In the genomic region with DNA sequence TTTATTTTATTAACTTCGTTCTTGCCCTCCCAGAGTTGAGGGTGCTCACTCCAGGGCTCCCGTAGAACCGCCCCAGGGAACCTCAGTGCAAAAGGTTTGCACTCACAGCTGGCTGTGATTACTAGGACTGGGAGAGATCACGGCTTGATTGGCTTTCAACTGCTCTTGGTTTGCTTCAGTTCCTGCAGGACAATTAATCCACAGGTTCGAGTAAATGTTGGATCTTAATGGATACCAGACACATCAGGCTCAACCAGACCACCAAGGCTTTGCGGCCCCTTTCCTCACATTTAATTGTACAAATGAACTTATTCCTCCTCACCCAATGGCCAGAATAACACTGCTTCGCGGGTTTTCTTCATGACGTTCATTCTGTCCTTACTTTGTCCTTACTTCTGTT, we compare ENCODE assay signal across 13 mouse cellular contexts.
"Had no signal": no experiment of that assay in that cellular context is flagged by ENCODE, and none has a peak within 500 bp of the region (broad histone marks: within the 10 kb centered on the region; RNA-seq: fewer than 3 reads in every experiment).

No protein-coding gene starts in this region.

- H3K27ac ChIP-seq: limb, embryonic 13.5 days; liver, embryonic 13.5 days; macrophage had no signal

- H3K4me2 ChIP-seq: limb, embryonic 13.5 days; liver, embryonic 13.5 days had no signal

- H3K4me1 ChIP-seq: liver, embryonic 13.5 days had no signal

- H3K9me3 ChIP-seq: liver, embryonic 13.5 days had no signal

- DNase-seq: kidney, adult 18-20 months; kidney, adult 9 months; kidney, postnatal 14 days; kidney, postnatal 4 days; liver; liver, embryonic 13.5 days; lung, adult 2 months; lung, postnatal 14 days; midbrain, embryonic 14.5 days; thymus, adult 2 months; thymus, postnatal 25 days had no signal

- H3K36me3 ChIP-seq: limb, embryonic 13.5 days; liver, embryonic 13.5 days had no signal

- H3K4me3 ChIP-seq: limb, embryonic 13.5 days; liver, embryonic 13.5 days had no signal

- H3K9ac ChIP-seq: limb, embryonic 13.5 days; liver, embryonic 13.5 days had no signal

- H3K27me3 ChIP-seq: liver, embryonic 13.5 days had no signal
